ENCODE assay signal across 15 mouse cellular contexts in genomic region chr19:30348924-30349323, GRCm38 (mm10).
"Had no signal": no experiment of that assay in that cellular context is flagged by ENCODE, and none has a peak within 500 bp of the region (broad histone marks: within the 10 kb centered on the region; RNA-seq: fewer than 3 reads in every experiment).

No protein-coding gene starts in this region.

- H3K4me1 ChIP-seq: neural tube, embryonic 15.5 days; stomach, embryonic 15.5 days had no signal

- H3K4me2 ChIP-seq: neural tube, embryonic 15.5 days; stomach, embryonic 15.5 days had no signal

- H3K9me3 ChIP-seq: neural tube, embryonic 15.5 days; stomach, embryonic 15.5 days had no signal

- H3K27ac ChIP-seq: neural tube, embryonic 15.5 days; stomach, embryonic 15.5 days; stomach, postnatal 0 days had no signal

- H3K36me3 ChIP-seq: neural tube, embryonic 15.5 days; stomach, embryonic 15.5 days had no signal

- DNase-seq: retina, postnatal 1 day; right cerebral cortex, adult 18-20 months; right cerebral cortex, postnatal 14 days; right cerebral cortex, postnatal 25 days; right cerebral cortex, postnatal 4 days; spleen, adult 18-20 months; thymus, adult 18-20 months; thymus, adult 2 months; thymus, postnatal 14 days; thymus, postnatal 25 days; thymus, postnatal 36 days; thymus, postnatal 4 days had no signal

- H3K9ac ChIP-seq: neural tube, embryonic 15.5 days; stomach, embryonic 15.5 days had no signal

- H3K27me3 ChIP-seq: neural tube, embryonic 15.5 days; stomach, embryonic 15.5 days had no signal

- H3K4me3 ChIP-seq: neural tube, embryonic 15.5 days; stomach, embryonic 15.5 days had no signal
